Mouse (Mus musculus): ENCODE measurements around the gene Prickle4.
"Not testable (repeated sequence)": the region's sequence is repeated elsewhere in the genome, so short reads cannot be mapped to it uniquely, and the experiment has no call there.

Gene Prickle4

GRCm38 (mm10) chr17:47669166-47669565 lies 25.4 kb downstream of the Prickle4 start:
- no peak for DNase-seq (ENCODE audit: low spot score in 2 of 2)

- DNase-seq (ENCODE audit: low spot score in 2 of 2) = no peak
These were observed 30.1 kb downstream of the Prickle4 start for GRCm38 (mm10) chr17:47664474-47664873.

GRCm38 (mm10) chr17:47663009-47663713 lies 31.4 kb downstream of the Prickle4 start:
- DNase-seq (ENCODE audit: low spot score in 2 of 2) = no peak

- no peak for DNase-seq (ENCODE audit: low spot score in 2 of 2)
These were observed 35.7 kb downstream of the Prickle4 start for GRCm38 (mm10) chr17:47658741-47659243.

GRCm38 (mm10) chr17:47657901-47658300 lies 36.6 kb downstream of the Prickle4 start:
- no peak for DNase-seq (ENCODE audit: low spot score in 2 of 2)

- no peak for DNase-seq (ENCODE audit: low spot score in 2 of 2)
These were observed 38.8 kb downstream of the Prickle4 start for GRCm38 (mm10) chr17:47655697-47656096.

GRCm38 (mm10) chr17:47654346-47654745 lies 40.2 kb downstream of the Prickle4 start:
- DNase-seq (ENCODE audit: low spot score in 2 of 2) = not testable (repeated sequence)

- DNase-seq (ENCODE audit: low spot score in 2 of 2) = no peak
These were observed 42.6 kb downstream of the Prickle4 start for GRCm38 (mm10) chr17:47651953-47652352.

- DNase-seq (ENCODE audit: low spot score in 2 of 2) = no peak
These were observed 45.6 kb downstream of the Prickle4 start for GRCm38 (mm10) chr17:47648966-47649365.

- peak; percentile 72 to 86 for DNase-seq (ENCODE audit: low spot score in 2 of 2)
These were observed 47.9 kb downstream of the Prickle4 start for GRCm38 (mm10) chr17:47646683-47647082.

- no peak for DNase-seq (ENCODE audit: low spot score in 2 of 2)
These were observed 51.5 kb downstream of the Prickle4 start for GRCm38 (mm10) chr17:47642992-47643391.

Data from spleen, postnatal 4 days (tissue).